Mouse (Mus musculus) gastrocnemius, adult 8-10 months (tissue): ENCODE results near the gene Coq6. TPM values are rescaled to one million over a fixed set of nuclear protein-coding genes. Genes with fewer than 3 reads are reported as not detected.

Experiments used
- DNase-seq, 2 experiments: peaks; one replicate each; pipeline ENCODE4 v3.0.0; 2022; ENCODE audit warnings: low spot score in 2 of 2
- total RNA-seq, 4 experiments: library from RNA; stranded (reverse); gene quantifications; 2 replicates each; pipeline ENCODE4 v1.2.4; 2022

The Coq6 gene
- total RNA-seq, 4 experiments from 2014 or later, result 19.8 to 26.7 (median 23.8) TPM

DNA sequence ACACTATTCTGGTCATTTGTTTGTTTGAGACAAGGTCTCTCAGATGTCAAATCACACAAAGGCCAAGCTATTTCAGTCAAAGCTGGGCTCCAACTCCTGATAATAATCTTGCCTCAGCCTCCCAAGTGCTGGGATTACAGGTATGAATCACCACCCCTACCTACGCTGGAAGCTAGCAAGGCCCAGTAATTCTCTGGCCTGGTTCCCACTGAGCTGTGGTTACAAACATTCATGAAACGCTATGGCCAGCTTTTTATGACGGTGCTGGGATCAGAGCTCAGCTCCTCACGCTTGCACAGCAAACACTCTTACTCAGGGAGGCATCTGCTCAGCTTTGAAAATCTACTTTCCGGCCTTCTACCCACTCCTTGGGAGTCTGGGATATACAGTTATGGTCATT is 32.4 kb downstream of the Coq6 start:
- DNase-seq, result no peak

DNA sequence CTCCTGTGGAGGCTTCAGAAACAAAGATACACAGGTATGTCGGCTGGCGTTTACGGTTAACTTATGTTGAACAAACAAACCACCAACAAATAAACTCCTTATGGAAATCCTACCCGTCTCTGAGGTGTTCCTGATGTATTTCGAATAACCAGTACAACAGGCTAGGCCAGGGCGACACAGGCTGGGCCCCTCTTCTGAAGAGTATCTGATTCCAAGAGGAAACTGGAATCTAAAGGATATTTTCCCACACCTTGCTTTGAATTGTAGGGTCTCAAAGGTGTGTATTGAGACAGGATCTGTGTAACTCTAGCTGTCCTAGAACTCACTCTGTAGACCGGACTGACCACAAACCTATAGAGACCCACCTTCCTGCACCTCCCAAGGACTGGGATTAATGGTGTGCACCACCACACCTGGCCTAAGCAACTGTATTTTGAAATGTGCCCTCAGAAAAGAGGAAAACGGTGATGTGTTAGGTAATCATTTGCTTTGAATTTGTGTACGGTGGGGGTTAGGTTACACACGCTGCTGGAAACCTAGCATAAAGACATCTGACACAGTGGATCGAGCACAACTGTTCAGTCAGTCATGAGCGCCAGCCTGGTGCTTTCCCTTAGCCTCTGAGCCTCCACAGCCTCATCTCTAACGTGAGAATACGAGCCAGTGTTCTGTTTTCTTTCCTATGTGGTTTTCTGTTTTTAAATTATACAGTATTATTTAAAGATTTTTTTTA is 35.7 kb downstream of the Coq6 start:
- DNase-seq, result no peak

DNA sequence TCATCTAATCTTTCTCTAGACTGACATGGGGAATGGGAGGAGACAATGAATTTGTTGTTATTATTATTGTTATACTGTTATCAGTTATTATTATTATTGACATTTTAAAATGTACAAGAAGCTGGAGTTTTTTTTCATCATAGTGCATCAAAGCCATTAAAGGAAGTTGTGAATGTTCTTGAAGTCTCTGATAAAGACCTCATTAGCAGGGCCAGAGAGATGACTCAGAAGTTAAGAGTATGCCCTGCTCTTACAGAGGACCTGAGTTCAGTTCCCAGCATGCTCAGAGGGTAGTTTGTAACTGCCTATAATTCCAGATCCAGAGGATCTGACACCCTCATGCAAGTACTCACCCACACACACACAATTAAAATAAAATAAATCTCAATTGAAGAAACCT is 36.2 kb downstream of the Coq6 start:
- DNase-seq, result no peak

DNA sequence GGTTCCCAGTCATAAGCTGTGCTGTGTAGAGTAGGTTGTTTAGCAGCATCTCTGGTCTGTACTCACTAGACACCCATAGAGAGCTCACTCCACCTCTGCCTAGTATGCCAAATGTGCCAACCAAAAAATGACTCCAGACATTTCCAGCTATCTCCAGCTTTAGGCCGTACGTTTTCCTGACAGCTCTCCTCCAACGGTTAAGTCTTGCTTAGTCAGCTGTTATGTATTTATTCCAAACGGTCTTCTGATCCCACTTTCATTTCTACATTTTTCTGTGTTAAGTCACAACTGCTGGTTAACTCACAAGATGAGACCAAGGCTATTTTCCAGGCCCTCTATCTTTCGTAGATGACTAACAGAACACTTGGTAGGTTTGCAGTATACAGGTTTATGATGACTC is 37.2 kb downstream of the Coq6 start:
- DNase-seq, result no peak

DNA sequence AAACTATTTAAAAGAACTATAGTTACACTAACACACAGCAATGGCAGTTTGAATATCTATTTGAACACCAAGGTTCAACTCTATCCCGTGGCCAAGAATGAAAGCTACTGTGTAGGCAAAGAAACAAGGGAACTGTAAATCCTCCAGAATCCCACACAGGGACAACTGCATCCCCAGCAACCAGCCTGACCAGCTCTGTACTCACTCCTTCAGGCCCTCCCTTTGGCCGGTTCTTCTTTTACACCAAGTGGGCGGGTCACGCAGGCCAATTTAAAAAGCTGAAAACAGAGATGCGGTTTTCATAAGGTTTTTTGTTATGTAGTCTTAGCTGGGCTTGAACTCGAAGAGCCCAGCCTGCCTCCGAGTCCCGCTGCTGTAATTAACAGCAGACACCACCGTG is 37.7 kb downstream of the Coq6 start:
- no peak for DNase-seq

DNA sequence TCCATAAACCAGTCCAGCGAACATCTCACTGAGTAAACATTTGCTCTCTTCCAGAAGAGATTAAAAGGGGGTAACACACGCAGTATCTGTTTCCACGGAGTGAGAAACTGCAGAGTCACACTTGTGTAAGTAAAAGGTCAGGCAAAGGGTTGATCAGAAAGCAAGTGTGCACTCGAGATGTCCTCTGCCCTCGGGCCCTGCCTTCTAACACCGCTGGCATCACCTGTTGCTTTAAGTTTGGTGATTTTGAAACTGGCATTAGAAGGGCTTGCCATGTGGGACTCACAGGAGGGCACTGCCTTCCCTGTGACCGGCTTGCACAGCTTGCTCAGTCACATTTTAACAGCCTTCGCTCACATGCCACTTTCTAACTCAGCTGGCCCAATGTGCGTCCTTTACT is 38.2 kb downstream of the Coq6 start:
- DNase-seq, result no peak

DNA sequence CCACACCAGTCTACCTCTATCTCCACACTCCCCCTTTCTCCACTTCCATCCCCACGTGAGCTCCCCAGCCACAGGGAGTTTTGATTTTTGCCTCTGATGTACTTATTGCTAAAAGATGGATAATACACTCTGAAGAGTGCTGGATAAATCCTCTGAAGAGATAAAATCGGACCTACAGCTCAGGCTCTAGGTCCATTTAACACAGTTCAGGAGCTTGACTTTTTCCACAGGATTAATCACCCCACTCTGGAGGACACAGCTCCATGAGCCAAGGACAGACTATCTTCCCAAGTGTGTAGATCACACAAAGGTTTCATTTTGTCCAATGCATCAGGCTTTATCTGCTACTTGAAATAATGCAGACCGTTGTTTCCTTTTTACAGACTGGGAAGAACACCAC is 38.6 kb downstream of the Coq6 start:
- DNase-seq, result no peak

DNA sequence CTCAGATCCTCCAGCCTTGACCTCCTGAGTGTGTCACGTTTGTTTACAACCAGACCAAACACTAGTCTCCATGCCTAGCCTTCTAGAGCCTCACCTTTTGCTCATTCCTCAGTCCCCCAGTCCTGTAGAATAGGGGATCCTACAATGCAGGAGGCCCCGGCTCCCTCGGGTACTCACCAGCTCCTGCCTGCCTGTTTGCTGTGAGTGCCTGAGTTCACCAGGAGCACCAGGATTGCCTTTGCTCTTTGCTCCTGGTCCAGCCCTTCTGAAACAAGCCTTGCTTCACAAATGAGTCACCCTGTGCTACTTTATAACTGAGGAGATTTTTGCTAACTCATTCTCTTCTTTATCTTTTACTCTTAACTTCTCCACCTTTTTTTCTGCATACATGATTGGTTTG is 39.2 kb downstream of the Coq6 start:
- DNase-seq, result no peak

DNA sequence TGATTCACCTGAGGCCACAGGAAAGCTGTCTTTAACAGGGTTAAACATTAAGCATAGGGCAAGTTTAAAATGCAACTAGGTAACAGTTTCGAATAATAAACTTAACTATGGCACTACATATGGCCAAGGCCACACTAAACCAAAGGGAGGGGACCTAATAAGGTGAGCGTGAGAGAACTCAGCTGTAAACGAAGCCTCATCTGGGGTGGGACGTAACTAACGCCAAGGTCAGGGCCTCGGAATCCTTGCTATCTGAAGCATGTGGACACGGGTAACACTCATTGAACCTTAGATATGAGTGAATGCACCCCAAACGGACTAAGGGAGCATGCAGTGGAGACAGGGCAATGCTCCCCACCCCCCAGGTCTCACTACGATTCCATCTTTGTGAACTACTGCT is 41.5 kb downstream of the Coq6 start:
- no peak for DNase-seq

DNA sequence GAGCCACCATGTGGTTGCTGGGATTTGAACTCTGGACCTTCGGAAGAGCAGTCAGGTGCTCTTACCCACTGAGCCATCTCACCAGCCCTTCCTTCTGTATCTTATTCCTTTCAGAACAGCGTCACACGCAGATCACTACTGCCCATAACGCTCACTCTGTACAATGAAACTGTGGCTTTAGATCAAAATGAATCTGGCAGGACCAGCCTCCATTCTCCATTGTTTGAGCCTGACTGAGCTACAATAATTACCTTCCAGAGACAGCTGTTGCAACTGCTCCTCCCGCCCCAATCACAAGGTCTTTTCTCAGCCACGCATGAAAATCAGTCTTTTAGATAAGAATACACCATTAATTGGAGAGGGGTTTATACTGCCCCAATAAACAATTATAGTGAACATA is 43.1 kb downstream of the Coq6 start:
- no peak for DNase-seq

DNA sequence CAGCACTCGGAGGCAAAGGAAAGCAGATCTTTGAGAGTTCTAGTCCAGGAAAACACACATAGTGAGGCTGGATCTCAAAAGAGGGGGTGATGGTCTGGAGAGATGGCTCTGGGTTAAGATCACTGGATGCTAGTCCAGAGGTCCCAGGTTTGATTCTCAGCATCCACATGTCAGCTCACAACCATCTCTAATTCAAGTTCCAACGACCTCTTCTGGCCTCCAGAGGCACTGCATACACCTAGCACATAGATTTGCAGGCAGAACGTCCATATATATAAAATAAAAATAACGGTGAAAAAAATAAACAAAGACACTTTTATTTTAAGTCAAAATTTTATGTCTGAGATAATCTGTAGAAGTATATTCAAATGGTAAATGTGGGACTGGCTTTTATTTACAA is 45.8 kb downstream of the Coq6 start:
- no peak for DNase-seq

DNA sequence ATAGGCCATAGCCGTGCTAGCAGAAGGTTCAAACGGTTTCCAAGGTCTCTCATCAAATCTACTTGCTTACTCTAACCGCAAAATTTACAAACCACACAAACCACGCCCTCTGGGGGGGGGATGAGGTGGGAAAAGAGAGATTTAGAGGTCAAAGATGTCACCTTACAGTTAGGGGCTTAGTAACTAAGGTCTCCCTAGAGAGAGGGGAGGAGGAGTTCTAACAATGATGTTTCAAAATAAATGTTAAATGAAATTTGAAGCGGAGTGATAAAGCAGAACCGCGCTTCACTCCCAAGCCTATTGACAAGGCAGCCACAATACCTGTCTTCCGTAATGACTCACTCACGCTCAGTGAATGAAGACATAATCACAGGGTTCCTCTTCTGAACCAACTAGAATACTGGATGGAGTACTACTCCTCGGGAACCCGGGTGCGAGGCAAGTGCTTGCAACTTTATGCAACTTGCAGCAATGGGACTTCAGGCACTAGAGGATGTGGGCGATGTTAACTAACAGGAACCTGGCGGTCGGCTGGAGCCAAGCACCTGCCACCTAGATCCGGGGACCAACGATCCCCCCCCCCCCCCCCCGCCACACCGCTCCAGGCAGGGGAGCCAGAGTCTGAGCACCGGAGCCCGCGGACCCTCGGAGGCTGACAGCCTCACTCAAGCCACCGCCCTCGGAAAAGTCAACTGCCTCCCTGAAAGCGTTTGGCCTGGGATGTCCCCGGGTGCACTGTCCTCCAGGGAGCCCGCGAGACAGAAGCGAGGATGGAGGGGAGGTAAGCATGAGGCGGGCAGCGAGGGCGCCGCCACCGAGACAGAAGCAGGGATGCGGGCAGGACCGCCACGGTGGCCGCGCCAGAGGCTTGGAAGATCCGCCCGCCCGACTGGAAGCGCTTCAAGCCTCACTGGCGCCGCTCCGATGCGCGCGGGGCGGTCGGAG is 46.7 kb downstream of the Coq6 start:
- DNase-seq, result peak in 1 of 2 experiments; percentile 11

DNA sequence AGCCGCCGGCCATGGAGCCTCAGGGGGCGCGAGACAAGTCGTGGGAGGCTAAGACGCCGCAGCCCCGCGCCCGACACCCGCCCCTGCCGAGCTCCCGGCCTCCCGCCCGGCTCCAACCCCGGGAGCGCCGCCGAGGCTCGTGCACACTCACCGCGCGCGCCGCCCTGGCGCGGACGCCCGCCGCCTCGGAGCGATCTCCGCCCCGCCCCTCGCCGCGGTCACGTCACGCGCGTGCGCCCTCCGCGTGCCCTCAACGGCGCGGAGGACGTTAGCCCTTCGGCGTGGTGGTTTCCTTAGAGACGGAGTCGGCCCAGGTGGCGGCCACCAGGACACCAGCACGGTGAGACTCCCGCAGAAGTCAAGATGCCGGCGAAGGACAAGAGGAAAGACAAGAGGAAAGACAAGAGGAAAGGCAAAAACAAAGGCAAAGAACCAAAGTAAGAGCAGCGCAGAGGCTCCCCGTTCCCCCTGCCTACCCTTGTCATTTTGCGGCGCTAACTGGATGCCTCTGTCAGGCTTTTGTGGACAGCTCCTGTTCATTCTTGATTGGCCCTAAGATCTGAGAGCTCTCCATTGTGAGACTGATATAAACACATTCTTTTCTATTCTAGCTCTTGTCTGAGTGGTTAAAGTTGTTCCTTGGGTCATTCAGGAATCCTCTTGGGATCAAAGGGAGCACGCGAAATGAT is 47.5 kb downstream of the Coq6 start, which contains the start of the genes Entpd5 and Bbof1:
TSS of gene Entpd5 (minus strand) at position 211 of the 689 bp plus-strand sequence.
TSS of gene Bbof1 (plus strand) at position 253 of the 689 bp plus-strand sequence.
- peak; percentile 76 to 83 for DNase-seq

DNA sequence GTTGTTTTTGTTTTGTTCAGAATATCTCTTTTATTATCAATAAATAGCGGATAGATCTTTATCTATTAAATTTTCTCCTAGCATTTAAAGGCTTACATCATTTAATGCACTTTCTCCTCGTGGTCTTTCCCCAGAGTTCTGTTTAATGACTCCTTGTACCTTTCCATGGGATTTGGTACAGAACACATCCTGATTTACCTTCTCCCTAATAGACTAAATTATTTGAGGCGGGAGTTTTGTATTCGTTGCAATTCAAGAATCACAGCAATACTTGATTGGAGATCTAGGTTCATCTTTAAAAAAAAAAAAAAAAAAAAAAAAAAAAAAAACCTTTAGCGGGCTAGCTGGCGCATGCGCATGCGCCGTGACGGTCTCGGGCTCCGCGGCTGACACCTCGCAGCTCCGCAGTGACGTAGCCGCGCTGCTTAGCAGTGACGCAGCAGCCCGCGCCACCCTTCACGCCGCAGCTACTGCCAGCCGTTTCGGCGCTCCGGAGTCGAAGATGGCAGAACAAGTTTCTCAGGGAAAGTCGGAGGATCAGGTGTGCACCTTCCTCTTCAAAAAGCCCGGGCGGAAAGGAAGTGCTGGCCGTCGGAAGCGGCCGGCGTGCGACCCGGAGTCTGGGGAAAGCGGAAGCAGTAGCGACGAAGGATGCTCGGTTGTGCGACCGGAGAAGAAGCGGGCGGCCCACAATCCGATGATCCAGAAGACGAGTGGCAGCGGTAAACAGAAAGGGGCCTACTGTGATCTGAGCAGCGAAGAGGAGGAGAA is 55.6 kb downstream of the Coq6 start, which contains the start of gene Rnf113a2:
TSS of gene Rnf113a2 (plus strand) at position 363 of the 771 bp plus-strand sequence.
- peak; percentile 59 to 72 for DNase-seq

DNA sequence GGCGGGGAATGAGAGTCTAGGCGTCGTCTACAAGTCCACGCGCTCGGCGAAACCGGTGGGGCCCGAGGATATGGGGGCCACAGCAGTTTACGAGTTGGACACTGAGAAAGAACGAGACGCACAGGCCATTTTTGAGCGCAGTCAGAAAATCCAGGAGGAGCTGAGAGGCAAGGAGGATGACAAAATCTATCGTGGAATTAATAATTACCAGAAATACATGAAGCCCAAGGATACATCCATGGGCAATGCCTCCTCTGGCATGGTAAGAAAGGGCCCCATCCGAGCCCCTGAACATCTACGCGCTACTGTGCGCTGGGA is 56.1 kb downstream of the Coq6 start:
- no peak for DNase-seq

Other genes starting within 250 kb of the Coq6 start
- gene Dnal1, start 247.3 kb upstream of the Coq6 start, total RNA-seq, result 1 to 10 TPM; 6.0 to 8.3 (median 6.9) TPM
- gene Pnma1, start 213.2 kb upstream of the Coq6 start, total RNA-seq, result under 1 TPM in 3 of 4 experiments, not detected in 1; 0.10 to 0.17 (median 0.16) TPM
- gene Elmsan1, start 142.8 kb upstream of the Coq6 start, total RNA-seq, result 1 to 10 TPM; 5.7 to 9.1 (median 7.4) TPM
- 10 to 100 TPM; 63.8 to 69.8 (median 65.0) TPM for gene Ptgr2, start 76.4 kb upstream of the Coq6 start, total RNA-seq
- 10 to 100 TPM; 14.2 to 18.3 (median 16.2) TPM for gene Zfp410, start 44.8 kb upstream of the Coq6 start, total RNA-seq
- under 1 TPM; 0.43 to 0.96 (median 0.74) TPM for gene Fam161b, start 176 bp downstream of the Coq6 start, total RNA-seq
- gene Entpd5, start 47.4 kb downstream of the Coq6 start, total RNA-seq, result 10 to 100 TPM; 13.0 to 18.2 (median 13.9) TPM
- gene Bbof1, start 47.4 kb downstream of the Coq6 start, total RNA-seq, result 1 to 10 TPM; 1.2 to 2.5 (median 1.3) TPM
- gene Rnf113a2, start 55.5 kb downstream of the Coq6 start, total RNA-seq, result 10 to 100 TPM in 2 of 4 experiments, 1 to 10 TPM in 2; 9.1 to 13.0 (median 10.4) TPM
- gene Aldh6a1, start 89.3 kb downstream of the Coq6 start, total RNA-seq, result 100 to 1,000 TPM; 111 to 136 (median 124) TPM
- 10 to 100 TPM in 3 of 4 experiments, 1 to 10 TPM in 1; 9.7 to 11.6 (median 10.5) TPM for gene Lin52, start 89.8 kb downstream of the Coq6 start, total RNA-seq
- gene Vsx2, start 208.1 kb downstream of the Coq6 start, total RNA-seq, result not detected